Mouse (Mus musculus) gastrocnemius, adult 8-10 months (tissue): ENCODE measurements around the gene Cd2. TPM values are rescaled to one million over a fixed set of nuclear protein-coding genes. Genes with fewer than 3 reads are reported as not detected.
A peak's percentile ranks its signal among the peaks of the same experiment; 100 is the strongest.

ENCODE experiments used
- DNase-seq, 2 experiments: peaks; one replicate each; pipeline ENCODE4 v3.0.0; 2022; ENCODE audit warnings: low spot score in 2 of 2
- total RNA-seq, 4 experiments: library from RNA; stranded (reverse); gene quantifications; 2 replicates each; pipeline ENCODE4 v1.2.4; 2022

The Cd2 gene
- not detected for total RNA-seq

GRCm38 (mm10) chr3:101287911-101288311 lies at the start of gene Cd2:
TSS of gene Cd2 (minus strand) at chr3:101287939.
- DNase-seq: no peak

GRCm38 (mm10) chr3:101328617-101329016 lies 40.9 kb upstream of the Cd2 start:
- DNase-seq: no peak

GRCm38 (mm10) chr3:101327248-101327647 lies 39.5 kb upstream of the Cd2 start:
- no peak for DNase-seq

GRCm38 (mm10) chr3:101322437-101322836 lies 34.7 kb upstream of the Cd2 start:
- no peak for DNase-seq

GRCm38 (mm10) chr3:101320874-101321273 lies 33.1 kb upstream of the Cd2 start:
- no peak for DNase-seq

- DNase-seq: no peak
These were observed 30.9 kb upstream of the Cd2 start for GRCm38 (mm10) chr3:101318516-101319170.

- no peak for DNase-seq
These were observed 30.4 kb upstream of the Cd2 start for GRCm38 (mm10) chr3:101318115-101318514.

GRCm38 (mm10) chr3:101314954-101315353 lies 27.2 kb upstream of the Cd2 start:
- no peak for DNase-seq

- DNase-seq: no peak
These were observed 25.7 kb upstream of the Cd2 start for GRCm38 (mm10) chr3:101313266-101314051.

GRCm38 (mm10) chr3:101310977-101311376 lies 23.2 kb upstream of the Cd2 start:
- no peak for DNase-seq

GRCm38 (mm10) chr3:101309626-101310025 lies 21.9 kb upstream of the Cd2 start:
- no peak for DNase-seq

GRCm38 (mm10) chr3:101306090-101306489 lies 18.4 kb upstream of the Cd2 start:
- DNase-seq: no peak

- no peak for DNase-seq
These were observed 17.3 kb upstream of the Cd2 start for GRCm38 (mm10) chr3:101305046-101305445.

GRCm38 (mm10) chr3:101304156-101304555 lies 16.4 kb upstream of the Cd2 start:
- DNase-seq: peak; percentile 54

- DNase-seq: no peak
These were observed 12.7 kb upstream of the Cd2 start for GRCm38 (mm10) chr3:101300271-101301071.

GRCm38 (mm10) chr3:101299591-101299990 lies 11.9 kb upstream of the Cd2 start:
- no peak for DNase-seq

- DNase-seq: no peak
These were observed 9.5 kb upstream of the Cd2 start for GRCm38 (mm10) chr3:101297221-101297620.

- DNase-seq: no peak
These were observed 8.4 kb upstream of the Cd2 start for GRCm38 (mm10) chr3:101295931-101296820.

- peak; percentile 80 to 87 for DNase-seq
These were observed 7.7 kb upstream of the Cd2 start for GRCm38 (mm10) chr3:101295366-101295867.

GRCm38 (mm10) chr3:101294487-101295365 lies 7.0 kb upstream of the Cd2 start:
- peak; percentile 18 to 36 for DNase-seq
